Mouse (Mus musculus) embryonic facial prominence, embryonic 14.5 days (tissue): ENCODE results near the gene Olfr394. TPM values are rescaled to one million over a fixed set of nuclear protein-coding genes. Genes with fewer than 3 reads are reported as not detected.
"Not testable (repeated sequence)": the region's sequence is repeated elsewhere in the genome, so short reads cannot be mapped to it uniquely, and the experiment has no call there.

Source experiments
- ATAC-seq: fragments of 200-750 bp; cut with Nextera tagmentation; 2 replicates; pipeline ENCODE4 v1.8.0; 2017; ENCODE audit warnings: low read depth, moderate number of reproducible peaks, moderate TSS enrichment
- DNase-seq: peaks from one replicate; pipeline ENCODE4 v3.0.0-alpha.2; 2015; ENCODE audit warnings: low spot score
- H3K27ac ChIP-seq: fragments of 300-500 bp; sonication (generic); replicated peaks from 2 replicates; pipeline ENCODE4 v1.5.1; 2014; ENCODE audit warnings: low read depth, mild to moderate bottlenecking, low read length, moderate library complexity
- H3K27me3 ChIP-seq: fragments of 300-500 bp; sonication (generic); replicated peaks from 2 replicates; pipeline ENCODE4 v1.6.1; 2014; ENCODE audit warnings: low read length; ENCODE audit not compliant: control insufficient read depth, insufficient read depth
- H3K36me3 ChIP-seq: fragments of 300-500 bp; sonication (generic); 2 replicates; pipeline ENCODE4 v1.6.1; 2014; ENCODE audit warnings: low read length, mixed read lengths; ENCODE audit not compliant: control insufficient read depth, insufficient read depth
- H3K4me1 ChIP-seq: fragments of 300-500 bp; sonication (generic); 2 replicates; pipeline ENCODE4 v1.6.1; 2014; ENCODE audit warnings: antibody characterized with exemption, low read length; ENCODE audit not compliant: control insufficient read depth, insufficient read depth
- H3K4me2 ChIP-seq: fragments of 300-500 bp; sonication (generic); 2 replicates; pipeline ENCODE4 v1.6.1; 2014; ENCODE audit warnings: low read depth, mild to moderate bottlenecking, low read length, moderate library complexity, mixed read lengths
- H3K4me3 ChIP-seq: fragments of 300-500 bp; sonication (generic); 2 replicates; pipeline ENCODE4 v1.5.1; 2014; ENCODE audit warnings: low read depth, mild to moderate bottlenecking, low read length
- H3K9ac ChIP-seq: fragments of 300-500 bp; sonication (generic); 2 replicates; pipeline ENCODE4 v1.6.1; 2014; ENCODE audit warnings: low read depth, mild to moderate bottlenecking, low read length, moderate library complexity, mixed read lengths
- H3K9me3 ChIP-seq: fragments of 300-500 bp; sonication (generic); 2 replicates; pipeline ENCODE4 v1.6.1; 2016; ENCODE audit warnings: low read length; ENCODE audit not compliant: control insufficient read depth
- WGBS: fragments of 180-500 bp; shearing (Covaris S2); extraction: QIAGEN DNeasy Blood & Tissue Kit; methylation state at CpG from one replicate; pipeline ENCODE4 v1.1.7; 2014; 5-methylcytosine and 5-hydroxymethylcytosine counted together
- polyA plus RNA-seq: library from polyadenylated mRNA; unstranded; fragments of >200 nt; fragmentation: Nextera tagmentation; extraction: Ambion mirVana; gene quantifications from 2 replicates; pipeline ENCODE4 v1.2.1, GENCODE M21; 2014

Olfr394 gene
- not detected in 2 replicates for polyA plus RNA-seq

DNA sequence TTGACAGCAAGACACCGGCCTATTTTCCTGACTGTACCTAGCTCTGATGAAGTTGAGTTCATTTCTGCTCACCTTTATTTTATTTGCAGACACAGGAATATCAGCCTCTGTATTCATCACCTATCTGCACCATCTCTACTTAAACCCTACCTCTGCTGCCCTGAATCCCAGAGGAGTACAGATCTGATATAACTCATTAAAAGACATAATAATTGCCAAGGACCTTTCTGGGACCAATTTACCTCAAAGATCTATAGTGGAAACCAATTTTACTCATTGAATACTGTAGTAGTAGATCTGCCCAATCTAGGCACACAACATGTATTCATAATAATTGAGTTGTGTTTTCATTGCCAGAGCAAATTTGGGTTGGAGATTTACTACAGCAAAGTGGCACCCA is at the start of gene Olfr394:
Gene Olfr394, minus strand, starts transcription at position 101 of the 400 bp plus-strand sequence.
- DNase-seq = no peak
- Histone ChIP-seq H3K9me3 (0 out of 2 replicates have a peak, but pooled peaks cover 6% of the 10 kb centered on the region), H3K9ac (no peak within 1 kb of the TSS), H3K36me3 (no peaks in the 10 kb centered on the region), H3K27me3 (no peaks in the 10 kb centered on the region), H3K4me3 (no peak within 1 kb of the TSS), H3K27ac (no peak within 1 kb of the TSS), H3K4me1 (no peaks in the 10 kb centered on the region), H3K4me2 (no peak within 1 kb of the TSS)
- 88% methylated on average over 1 of the region's 1 CpGs for WGBS
- ATAC-seq = no peak

DNA sequence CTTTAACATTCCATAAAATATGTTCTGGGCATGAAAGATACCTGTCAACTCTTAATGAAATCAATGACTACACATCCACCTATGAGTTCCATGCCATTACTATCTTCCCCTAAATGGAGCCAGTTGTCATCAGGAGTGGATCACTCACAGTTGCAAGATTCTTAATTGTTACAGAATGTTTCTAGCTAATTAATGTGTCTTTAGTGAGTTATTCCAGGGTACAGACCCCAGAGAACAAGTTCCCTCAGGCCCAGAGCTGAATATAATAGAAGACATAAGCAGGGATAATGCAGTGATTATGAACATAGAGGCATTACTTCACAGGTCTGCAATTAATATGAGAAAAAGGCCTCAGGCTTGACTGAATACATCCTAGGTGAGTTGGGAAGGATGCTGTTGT is 45.8 kb upstream of the Olfr394 start, which contains the start of gene Olfr23:
Gene Olfr23, plus strand, starts transcription at position 301 of the 400 bp plus-strand sequence.
- no peaks in the 10 kb centered on the region for H3K4me1 ChIP-seq
- H3K4me2 ChIP-seq = no peak within 1 kb of the TSS
- no peaks in the 10 kb centered on the region for H3K9me3 ChIP-seq
- H3K36me3 ChIP-seq = no peaks in the 10 kb centered on the region
- H3K27me3 ChIP-seq = no peaks in the 10 kb centered on the region
- H3K9ac ChIP-seq = no peak within 1 kb of the TSS
- no peak for ATAC-seq
- no peak within 1 kb of the TSS for H3K27ac ChIP-seq
- no peak within 1 kb of the TSS for H3K4me3 ChIP-seq
- no peak for DNase-seq

DNA sequence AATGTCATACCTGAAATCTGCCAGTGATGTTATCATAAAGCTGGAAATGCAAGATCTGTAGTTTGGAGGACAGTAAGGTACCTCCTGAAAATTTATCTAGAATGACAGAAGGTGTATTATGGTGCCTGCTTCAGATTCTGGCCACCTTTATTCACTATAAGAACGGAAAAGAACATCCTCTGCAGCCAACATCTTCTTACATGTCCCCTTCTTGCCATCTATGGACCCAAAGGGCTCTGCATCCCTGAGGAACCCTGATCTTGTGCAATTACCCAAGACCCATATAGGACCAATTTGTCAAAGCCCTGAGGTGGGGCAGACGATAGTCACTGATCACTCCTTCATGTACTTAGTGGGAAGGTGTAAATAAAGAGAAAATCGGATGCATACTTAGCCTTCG is 18.6 kb upstream of the Olfr394 start, which contains the start of gene Olfr395:
Gene Olfr395, minus strand, starts transcription at position 101 of the 400 bp plus-strand sequence.
- not testable (repeated sequence) for DNase-seq, H3K9ac ChIP-seq, H3K36me3 ChIP-seq, H3K4me3 ChIP-seq, H3K4me2 ChIP-seq, ATAC-seq, H3K9me3 ChIP-seq, H3K27ac ChIP-seq, H3K4me1 ChIP-seq, H3K27me3 ChIP-seq
- WGBS = 73% methylated on average over 4 of the region's 4 CpGs

DNA sequence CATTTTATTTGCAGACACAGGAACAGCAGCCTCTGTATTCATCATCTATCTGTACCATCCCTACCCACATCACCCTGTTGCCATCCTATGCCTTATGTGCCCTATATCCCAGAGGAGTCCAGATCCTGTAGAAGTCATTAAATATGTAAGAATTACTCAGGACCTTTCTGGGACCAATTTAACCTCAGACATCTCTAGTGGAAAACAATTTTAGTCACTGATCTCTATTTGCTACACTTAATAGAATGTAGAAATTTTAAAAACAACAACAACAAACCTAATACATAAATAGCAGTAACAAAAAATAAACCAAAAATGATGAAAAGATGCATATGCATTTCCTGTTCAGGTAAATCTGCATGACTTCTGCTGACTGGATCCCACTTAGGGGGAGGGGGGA is 39.2 kb downstream of the Olfr394 start, which contains the start of gene Olfr393:
Gene Olfr393, minus strand, starts transcription at position 101 of the 400 bp plus-strand sequence.
- no peak for DNase-seq
- no peaks in the 10 kb centered on the region for H3K4me1 ChIP-seq
- H3K27ac ChIP-seq = no peak within 1 kb of the TSS
- ATAC-seq = no peak
- H3K27me3 ChIP-seq = no peaks in the 10 kb centered on the region
- no peak within 1 kb of the TSS for H3K4me3 ChIP-seq
- H3K9me3 ChIP-seq = no peaks in the 10 kb centered on the region
- no peak within 1 kb of the TSS for H3K9ac ChIP-seq
- H3K4me2 ChIP-seq = no peak within 1 kb of the TSS
- no peaks in the 10 kb centered on the region for H3K36me3 ChIP-seq

Other genes with a start within 250 kb of the Olfr394 start
- gene Zfp735, start 202.0 kb downstream of the Olfr394 start, polyA plus RNA-seq = not detected in 2 replicates
- not detected in 2 replicates for gene Olfr389, start 110.1 kb downstream of the Olfr394 start, polyA plus RNA-seq
- gene Olfr390, start 107.8 kb downstream of the Olfr394 start, polyA plus RNA-seq = 0.19 TPM in 1 of 2 replicates, not detected in the other
- gene Olfr391-ps, start 87.7 kb downstream of the Olfr394 start, polyA plus RNA-seq = not detected in 2 replicates
- not detected in 2 replicates for gene Olfr392, start 73.7 kb downstream of the Olfr394 start, polyA plus RNA-seq
- gene Olfr393, start 39.3 kb downstream of the Olfr394 start, polyA plus RNA-seq = not detected in 2 replicates
- gene Olfr395, start 18.5 kb upstream of the Olfr394 start, polyA plus RNA-seq = not detected in 2 replicates
- gene Olfr23, start 45.9 kb upstream of the Olfr394 start, polyA plus RNA-seq = not detected in 2 replicates
- not detected in 2 replicates for gene Olfr397, start 70.0 kb upstream of the Olfr394 start, polyA plus RNA-seq
- gene Olfr398, start 99.6 kb upstream of the Olfr394 start, polyA plus RNA-seq = not detected in 2 replicates
- gene Olfr139, start 165.8 kb upstream of the Olfr394 start, polyA plus RNA-seq = not detected in 2 replicates
- 0.22 and 0.28 TPM in 2 replicates for gene Olfr399, start 165.8 kb upstream of the Olfr394 start, polyA plus RNA-seq
- gene Zfp616, start 179.2 kb upstream of the Olfr394 start, polyA plus RNA-seq = not detected in 2 replicates
- gene Olfr401, start 222.9 kb upstream of the Olfr394 start, polyA plus RNA-seq = not detected in 2 replicates